Mouse (Mus musculus) cerebellum, postnatal 4 days (tissue): ENCODE results near the gene Nrp2.

Experiments
- DNase-seq, 2 experiments: peaks; one replicate each; pipeline ENCODE4 v3.0.0; 2022; ENCODE audit warnings: low spot score in 2 of 2, mixed read lengths in 1 of 2

Gene Nrp2

DNA sequence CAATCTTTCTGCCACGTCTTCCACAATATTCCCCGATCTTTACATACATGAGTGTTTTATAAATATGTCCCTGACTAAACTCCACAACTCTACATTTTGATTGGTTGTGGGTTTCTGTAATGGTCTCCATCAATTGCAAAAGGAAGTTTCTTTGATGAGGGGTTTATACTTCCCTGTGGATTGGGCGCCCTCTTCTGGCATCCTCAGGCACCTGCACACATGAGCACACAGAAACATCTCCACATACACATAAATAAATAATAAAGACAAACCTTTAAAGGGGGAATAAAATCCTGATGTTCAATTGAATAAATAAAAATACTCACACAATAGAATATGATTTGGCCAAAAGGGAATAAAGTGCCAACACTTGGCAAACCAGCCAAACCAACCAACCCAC lies 117.1 kb downstream of the Nrp2 start:
- DNase-seq: peak in 1 of 2 experiments; percentile 29

DNA sequence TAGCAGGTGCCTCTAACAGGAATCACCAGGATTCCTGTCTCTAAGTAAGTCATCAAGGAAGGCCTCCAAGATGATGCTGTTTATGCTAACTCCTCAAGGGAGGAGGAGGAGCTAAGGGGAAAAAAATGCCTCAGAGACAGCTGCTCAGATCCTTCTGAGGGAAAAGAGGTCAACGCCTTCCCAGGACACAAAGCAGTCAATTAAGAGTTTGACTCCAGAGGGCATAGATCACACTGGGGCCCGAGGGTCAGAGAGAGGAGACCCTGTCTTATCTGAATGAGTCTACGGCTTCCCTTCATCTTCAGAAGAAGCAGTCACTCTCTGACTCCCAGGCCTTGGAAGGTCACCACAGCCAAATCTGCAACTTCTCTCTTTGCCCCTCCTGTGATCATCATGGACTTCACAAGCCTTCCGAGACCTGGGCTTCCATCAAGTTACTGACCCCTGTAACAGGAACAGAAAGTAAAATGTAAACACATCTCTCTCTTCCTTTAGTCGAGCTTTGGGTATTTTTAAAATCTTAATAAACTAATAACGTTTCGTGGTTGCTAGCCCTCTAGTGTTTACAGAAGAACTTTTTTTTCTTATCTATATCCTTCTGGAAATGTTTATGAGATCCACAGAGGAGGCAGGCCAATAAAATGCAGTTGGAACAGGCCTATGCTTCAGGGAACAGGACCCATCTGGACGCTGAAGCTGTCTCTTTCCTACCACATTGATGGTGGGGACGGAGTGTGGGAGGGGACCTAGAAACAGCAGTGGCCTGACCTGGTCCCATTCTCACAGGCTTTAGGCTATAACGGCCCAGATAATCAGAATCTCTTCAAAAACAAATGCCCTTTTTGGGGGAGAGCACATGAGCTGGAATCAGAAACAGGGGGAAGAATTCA lies 118.7 kb downstream of the Nrp2 start:
- no peak for DNase-seq

DNA sequence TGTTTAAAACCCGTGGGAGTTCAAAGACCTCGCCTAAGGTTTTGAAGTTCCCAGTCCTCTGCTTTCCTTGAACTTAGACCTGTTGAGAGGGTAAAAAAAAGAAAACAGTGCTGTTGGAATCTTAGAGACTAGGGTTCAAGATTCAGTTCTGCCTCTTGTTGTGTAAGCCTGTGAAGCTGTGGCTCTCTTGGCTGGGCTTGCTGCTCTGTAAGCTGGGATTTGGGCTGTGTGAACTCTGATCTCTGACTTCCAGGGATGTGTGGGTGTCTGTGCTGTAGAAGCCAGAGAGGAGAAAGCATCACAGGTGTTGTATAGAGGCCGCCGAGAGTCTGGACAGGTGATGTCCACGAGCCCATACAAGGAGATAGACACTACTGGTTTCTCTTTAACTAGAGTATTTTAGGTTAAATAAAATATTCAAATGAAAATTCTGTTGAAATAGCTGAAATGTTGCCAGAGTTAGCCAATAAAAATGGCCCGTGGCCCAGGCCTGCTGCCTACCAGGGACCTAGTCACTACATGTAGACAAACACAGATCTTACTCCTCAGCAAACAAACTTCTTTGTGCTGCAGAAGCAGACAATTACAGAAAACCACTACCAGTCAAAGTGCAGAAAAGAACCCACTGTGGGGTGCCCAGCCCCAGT lies 120.6 kb downstream of the Nrp2 start:
- no peak for DNase-seq

DNA sequence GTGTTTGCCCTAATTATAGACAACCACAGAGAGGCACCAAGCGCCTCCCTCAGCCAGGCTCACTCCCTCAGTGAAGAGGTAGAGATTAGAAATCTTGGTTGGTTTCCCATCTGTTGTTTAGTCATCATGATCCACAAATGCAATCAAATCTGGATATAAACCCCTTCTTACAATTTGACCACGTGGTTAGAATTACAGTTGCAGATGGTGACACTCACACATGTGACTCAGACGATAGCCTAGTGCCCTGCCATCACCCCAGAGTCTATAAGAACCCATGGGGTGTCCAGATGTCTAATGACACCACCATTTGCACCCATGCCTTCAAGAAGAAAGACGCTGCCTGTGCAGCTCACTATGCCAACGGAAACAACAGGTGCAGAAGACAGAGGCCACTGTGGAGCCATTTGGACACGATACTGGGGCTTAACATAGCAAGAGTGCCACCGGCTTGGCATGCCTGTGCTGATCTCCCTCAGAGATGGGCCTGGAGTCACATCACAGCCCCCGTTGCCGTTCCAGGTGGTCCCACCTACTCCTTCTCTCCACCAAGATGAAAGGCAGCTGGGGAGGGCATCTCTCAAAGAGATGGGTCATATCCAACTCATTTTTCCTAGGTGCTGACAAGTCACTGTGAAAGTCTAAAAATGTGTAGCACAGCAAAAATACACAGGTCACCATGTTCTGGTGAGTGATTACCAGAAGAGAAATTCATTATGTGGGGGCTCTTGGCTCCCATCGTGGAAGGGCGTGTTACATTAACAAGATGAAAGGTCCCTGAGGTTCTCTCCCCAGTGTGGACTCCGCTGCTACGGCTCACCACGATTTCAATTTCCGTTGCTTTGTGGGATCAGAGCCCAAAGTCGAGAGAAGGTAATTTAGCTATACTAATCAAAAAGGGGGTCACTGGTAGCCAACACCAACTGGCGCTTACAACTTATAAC lies 123.0 kb downstream of the Nrp2 start:
- DNase-seq: no peak

DNA sequence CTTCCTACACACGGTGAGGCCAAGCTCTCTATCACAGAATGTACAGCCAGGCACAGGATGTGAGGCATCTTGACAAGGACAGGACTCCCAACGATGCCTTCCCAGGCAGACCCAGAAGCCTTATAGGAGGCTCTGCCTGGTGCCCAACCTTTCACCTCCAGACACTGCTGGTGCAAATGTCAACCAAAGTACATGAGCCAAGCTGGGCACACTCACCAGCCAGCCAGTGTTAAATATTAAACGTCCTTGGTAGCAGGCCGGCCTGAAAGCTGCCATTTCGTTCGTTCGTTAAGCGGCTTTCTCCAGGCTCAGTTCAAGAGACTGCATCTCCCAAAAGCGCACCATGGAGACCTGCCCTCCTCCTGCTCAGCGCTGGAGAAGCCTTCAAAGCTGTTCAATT lies 124.2 kb downstream of the Nrp2 start:
- DNase-seq: no peak

DNA sequence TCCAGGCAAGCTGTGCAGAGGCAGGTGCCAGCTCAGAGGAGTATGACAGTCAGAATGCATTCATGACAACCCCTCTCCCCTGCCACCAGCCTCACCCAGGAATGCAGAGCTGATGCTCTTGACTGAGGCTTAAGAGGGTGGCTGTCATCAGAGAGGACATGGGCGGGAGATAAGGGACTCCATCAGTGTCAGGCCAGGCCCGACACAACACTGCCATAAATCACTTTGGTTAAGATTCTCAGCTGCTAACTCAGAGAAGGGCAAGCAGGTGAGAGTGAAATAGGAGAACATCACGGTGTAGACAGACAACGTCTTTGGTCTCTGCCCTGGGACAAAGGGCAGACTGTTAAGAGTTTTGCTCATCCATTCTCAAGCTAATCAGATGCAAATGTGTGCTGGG lies 125.1 kb downstream of the Nrp2 start:
- no peak for DNase-seq

DNA sequence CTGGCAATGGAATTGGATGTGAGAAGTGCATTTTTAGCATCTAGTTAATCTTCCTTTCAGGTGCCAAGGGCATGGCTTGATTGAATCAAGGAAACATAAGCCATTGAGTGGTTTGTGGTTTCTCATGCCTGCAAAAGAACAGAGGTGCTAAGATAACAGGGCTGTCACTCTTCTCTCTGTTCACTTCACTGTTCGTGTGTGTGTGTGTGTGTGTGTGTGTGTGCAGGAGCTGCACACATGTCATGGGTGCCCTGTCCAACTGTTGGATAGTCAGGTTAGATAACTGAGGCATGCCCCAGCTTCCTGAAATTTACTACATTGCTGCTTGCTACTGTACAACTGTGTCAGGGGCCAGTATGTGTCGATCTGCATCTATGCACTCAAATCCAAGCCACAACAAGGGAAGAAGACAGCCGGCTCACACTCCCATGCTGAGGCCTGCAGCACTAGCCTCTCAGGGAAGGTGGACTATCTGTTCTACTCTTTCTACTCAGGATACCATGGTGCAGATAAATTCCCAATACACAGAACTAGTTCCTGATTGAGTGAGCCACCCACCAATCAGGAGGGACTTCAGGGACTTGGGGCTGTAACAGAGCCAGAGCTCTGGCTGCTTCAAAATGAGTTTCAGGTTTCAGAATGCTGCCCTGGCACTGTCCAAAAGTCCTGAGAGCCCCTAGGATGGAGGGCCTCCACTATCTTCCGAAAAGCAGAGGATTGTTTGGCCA lies 126.8 kb downstream of the Nrp2 start:
- DNase-seq: no peak

DNA sequence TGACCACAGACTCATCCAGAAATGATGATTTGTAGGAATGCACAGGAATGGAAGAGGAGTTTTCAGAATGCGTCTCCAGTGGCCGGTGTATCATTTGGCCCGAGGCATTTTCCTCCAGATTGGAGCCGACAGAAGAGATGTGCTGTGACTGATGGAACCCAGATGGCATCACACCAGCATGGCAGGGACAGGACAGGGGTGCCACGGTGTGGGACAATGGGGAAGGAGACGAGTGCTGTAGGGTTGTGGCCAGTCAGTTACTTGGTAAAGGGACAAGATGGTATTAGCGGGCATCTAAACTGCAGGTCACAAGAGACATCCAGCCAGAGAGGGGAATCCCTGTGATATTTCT lies 127.3 kb downstream of the Nrp2 start:
- DNase-seq: no peak

DNA sequence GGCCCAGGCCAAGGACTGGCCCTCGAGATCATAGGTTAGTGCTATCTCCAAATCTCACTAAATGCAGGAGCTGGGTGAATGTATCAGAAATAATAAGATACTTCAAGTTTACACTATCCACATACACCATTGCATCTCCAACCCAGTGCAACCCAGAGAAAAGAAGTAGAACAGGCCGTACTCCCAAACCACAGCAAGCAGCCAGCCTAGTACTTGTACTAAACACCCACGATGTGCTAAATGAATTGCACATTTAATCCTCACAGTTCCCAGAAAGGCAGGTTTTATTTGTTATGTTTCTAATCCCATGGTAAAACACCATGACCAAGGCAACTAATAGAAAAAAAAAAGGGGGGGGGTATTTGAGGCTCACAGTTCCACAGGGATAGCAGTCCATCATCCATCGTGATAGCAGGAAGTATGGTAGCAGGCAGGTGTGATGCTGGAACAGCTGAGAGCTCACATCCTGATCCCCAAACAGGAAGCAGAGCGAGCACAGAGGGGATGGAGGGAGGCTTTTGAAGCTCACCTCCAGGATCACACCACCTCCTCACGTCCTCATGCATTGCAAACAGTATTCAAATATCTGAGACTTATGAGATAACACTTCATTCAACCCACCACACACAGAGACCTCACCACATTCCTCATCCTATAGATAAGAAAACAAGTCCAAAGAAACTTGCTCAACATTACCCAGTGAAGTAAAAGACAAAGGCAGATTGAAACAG lies 128.8 kb downstream of the Nrp2 start:
- DNase-seq: no peak

DNA sequence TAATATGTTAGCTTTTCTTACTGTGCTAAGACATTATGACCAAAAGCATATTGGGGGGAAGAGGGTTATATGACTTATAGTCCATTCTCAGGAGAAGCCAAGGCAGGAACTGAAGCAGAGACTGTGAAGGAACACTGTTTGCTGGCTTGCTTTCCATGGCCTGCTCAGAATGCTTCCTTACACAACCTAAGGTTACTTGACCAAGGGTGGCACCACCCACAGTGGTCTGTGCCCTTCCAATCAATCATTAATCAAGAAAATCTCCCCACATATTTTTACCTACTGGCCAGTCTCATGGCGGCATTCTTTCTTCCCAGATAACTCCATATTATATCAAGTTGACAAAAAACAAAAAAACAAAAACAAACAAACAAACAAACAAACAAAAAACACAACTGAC lies 130.3 kb downstream of the Nrp2 start:
- DNase-seq: no peak

DNA sequence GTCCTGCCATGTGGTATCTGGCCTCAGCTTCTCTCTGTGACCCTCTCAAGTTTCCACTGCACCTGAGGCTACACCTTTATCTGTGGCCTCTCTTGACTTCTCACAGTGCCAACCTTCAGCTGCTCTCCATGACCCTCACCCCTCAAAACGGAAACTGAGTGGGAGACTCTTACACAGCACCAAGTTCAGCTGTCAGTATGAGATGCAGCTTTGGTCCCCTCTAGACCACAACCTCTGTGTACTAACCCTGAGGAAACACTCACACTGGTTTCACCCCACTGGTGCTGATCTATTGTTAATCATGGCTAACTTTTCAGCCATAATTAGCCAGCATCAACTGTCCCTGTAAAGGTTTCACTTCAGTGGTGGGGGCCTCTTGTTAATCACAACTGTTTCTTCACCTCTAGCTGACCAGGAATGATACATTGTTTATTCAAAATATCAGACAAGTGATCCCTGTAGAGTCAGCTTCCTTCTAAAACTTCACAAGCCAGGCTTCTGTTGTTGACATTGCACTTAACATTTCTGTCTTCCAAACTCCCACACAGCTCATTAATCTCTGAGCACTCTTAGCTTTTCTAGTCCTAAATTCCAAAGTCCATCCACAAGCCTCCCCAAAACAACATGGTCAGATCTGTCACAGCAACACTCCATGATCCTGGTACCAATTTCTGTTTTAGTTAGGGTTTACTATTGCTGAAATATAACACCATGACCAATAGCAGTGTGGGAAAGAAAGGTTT lies 131.5 kb downstream of the Nrp2 start:
- no peak for DNase-seq

DNA sequence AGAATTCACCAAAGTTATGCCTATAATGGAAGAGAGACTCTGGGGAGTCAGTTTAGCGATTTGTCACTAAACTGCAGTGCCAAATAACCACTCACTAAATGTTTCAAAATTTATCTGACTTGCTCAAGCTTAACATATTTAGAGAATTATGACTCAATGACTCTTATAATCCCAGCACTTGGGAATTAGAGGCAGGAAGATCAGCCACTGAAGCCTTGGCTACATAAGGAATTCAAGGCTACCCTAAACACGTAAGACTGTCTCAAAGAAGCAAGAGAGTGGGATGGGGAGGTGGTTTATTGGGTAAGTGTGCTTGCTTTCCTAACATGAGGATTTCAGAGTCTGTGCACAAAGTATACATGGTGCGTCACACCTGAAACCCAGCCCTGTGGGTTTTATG lies 135.0 kb downstream of the Nrp2 start:
- DNase-seq: no peak

DNA sequence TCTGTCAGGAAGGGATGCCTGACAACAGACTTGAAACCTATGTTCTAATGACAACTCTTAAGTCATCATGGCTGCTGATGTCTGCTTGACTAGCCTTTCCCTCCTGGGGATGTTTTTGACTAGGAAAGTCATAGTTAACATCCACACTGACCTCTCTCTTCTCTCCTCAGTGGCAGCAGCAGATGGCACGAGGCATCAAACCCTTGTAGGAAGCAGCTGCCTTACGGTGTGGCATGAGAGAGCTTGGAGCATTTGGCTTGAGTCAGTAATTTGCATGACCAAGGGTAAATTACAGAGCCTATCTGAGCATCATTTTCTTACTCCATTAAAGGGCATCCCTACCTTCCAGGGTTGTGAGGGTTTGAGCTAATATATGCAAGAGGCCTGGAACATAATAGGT lies 135.5 kb downstream of the Nrp2 start:
- DNase-seq: no peak

DNA sequence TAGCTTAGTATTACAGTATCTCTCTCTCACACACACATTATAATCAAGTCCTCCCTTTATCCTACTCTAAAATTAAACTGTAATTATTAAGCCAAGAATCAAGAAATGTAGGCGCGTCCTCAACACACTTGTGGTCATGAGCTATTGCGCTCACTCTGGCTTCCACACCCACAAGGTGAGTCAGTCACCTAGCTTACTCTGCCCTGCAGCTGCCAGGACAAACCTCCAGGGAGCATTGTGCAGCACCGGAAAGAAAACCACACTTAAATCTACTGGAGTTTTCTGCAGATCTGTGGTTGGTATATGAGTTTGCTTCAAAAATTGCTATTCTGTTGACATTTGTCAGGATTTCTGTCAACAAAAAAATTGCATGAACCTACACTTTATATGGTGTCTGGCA lies 140.1 kb downstream of the Nrp2 start:
- no peak for DNase-seq

DNA sequence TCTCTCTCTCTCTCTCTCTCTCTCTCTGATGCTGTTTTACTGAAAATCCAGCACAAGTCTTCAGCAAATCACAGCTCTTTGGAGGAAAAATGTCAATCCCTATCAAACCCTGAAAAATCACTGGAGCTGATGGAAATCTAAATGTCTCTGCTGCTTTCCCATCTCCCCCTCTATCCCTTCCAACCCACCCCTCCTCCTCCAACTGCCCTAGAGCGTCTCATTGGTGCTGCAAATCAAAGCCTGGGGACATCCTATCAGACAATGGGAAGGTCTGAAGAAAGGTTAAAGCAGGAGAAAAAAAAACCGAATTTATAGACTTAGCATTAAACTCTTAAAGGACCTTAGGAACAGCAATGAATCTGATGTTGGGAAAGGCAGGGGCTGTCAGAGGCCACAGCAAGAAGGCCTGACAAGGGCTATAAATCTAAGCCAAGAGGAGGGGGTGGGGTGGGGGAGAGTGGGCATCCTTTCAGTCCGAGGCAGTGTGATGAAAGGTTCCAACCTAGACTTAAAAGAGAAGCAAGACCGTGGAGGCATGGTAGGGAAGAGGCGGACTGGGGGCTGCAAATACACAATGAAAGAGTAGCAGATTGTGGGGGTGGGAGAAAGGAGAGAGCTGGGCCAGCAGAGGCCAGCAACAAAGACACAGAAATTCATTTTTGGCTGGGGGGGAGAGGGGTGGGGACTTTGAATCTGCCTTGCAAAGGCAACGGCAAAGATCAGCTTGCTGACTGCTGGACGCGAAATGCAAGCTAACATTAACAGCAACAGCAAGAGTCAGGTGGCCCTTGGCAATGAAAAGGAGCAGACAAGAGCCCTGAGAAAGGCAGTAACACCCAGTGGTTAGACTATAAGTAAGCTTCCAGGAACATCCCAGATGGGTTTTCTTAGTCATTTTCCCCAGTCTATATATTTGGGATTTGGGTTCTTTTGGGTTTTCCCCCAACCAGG lies 148.2 kb downstream of the Nrp2 start:
- DNase-seq: no peak

DNA sequence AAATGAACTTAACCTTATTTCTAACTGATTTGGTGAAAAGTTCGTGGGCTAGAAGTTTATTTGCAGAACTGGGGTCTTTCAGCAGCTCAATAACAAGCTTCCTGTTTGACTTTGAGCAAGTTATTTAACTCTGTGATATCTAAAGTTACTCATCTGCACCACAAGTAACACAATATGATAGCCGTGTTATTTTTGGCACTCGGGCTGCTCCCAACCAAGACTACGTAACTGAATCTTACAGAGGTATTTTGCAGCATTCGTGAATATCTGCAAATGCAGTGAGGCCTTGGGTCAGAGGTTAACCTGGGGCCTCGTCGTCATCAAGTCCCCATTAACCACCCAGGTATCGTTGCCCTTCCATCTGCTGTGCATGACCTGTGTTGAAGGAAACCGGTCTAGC lies 150.3 kb downstream of the Nrp2 start:
- DNase-seq: no peak

DNA sequence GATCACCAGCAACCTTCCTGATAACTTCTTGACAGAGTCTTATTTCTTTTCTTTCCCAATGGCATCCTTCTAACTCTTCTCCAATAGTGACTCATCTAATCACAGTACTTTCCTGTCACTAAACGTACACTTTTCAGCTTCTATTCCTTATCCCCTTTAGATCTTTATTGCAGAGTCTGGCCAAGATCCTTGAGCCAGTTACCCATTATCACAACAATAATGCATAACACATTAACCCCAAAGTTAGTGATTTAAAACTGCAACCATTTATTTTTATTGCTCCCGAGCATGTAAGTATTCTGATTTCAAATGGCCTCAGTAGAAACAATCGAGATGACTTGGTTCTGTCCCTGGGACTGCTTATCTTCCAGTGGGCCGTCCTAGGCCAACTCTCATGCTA lies 150.9 kb downstream of the Nrp2 start:
- no peak for DNase-seq

DNA sequence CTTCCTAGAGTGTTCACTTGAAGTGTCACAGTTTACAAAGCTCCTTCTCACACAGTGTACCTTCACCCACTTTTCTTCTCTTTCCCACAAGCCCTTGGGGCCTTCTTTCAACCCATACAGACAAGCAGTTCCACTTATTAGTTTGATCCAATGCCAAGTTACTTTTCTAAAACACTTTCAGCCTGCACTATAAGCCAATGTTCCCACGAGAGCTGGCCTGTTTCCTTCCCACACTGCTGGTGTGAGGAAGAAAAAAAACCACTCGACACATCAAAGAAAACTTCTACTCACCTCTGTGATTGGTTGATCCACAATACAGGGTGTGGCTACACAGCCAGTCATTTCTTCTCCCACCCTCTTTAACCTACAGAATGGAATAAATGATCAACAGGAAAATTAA lies 156.0 kb downstream of the Nrp2 start:
- DNase-seq: no peak
